Mouse (Mus musculus) adrenal gland, adult (tissue): ENCODE measurements around the gene Itga7.
A peak's percentile ranks its signal among the peaks of the same experiment; 100 is the strongest.

Source experiments
- DNase-seq, 2 experiments: peaks; one replicate each; pipeline ENCODE4 v3.0.0; 2022 to 2023; ENCODE audit warnings: low spot score in 1 of 2; ENCODE audit not compliant: inconsistent age in 2 of 2

Gene Itga7

GRCm38 (mm10) chr10:128933976-128934721 is 531 bp downstream of the Itga7 start:
- peak in 1 of 2 experiments; percentile 43 for DNase-seq

GRCm38 (mm10) chr10:128934997-128935787 is 1.6 kb downstream of the Itga7 start:
- no peak for DNase-seq

- DNase-seq, result no peak
Measured at GRCm38 (mm10) chr10:128935826-128936440, 2.3 kb downstream of the Itga7 start.

- DNase-seq, result no peak
Measured at GRCm38 (mm10) chr10:128937756-128938390, 4.3 kb downstream of the Itga7 start.

GRCm38 (mm10) chr10:128938457-128938856 is 4.8 kb downstream of the Itga7 start:
- DNase-seq, result peak; percentile 31 to 79

GRCm38 (mm10) chr10:128938974-128939373 is 5.4 kb downstream of the Itga7 start:
- no peak for DNase-seq

GRCm38 (mm10) chr10:128940475-128941061 is 7.0 kb downstream of the Itga7 start:
- DNase-seq, result no peak

- peak; percentile 49 to 77 for DNase-seq
Measured at GRCm38 (mm10) chr10:128945675-128946074, 12.1 kb downstream of the Itga7 start.

- DNase-seq, result no peak
Measured at GRCm38 (mm10) chr10:128947496-128947895, 13.9 kb downstream of the Itga7 start.

GRCm38 (mm10) chr10:128950208-128950887 is 16.7 kb downstream of the Itga7 start:
- peak in 1 of 2 experiments; percentile 2 for DNase-seq

GRCm38 (mm10) chr10:128958340-128958739 is 24.7 kb downstream of the Itga7 start:
- no peak for DNase-seq

GRCm38 (mm10) chr10:128960142-128960541 is 26.5 kb downstream of the Itga7 start:
- DNase-seq, result no peak

- DNase-seq, result no peak
Measured at GRCm38 (mm10) chr10:128960590-128961584, 27.3 kb downstream of the Itga7 start, which contains the start of gene Mettl7b. Gene Mettl7b (minus strand): TSS chr10:128960988.

- no peak for DNase-seq
Measured at GRCm38 (mm10) chr10:128964961-128965360, 31.3 kb downstream of the Itga7 start.

- DNase-seq, result no peak
Measured at GRCm38 (mm10) chr10:128965871-128966270, 32.3 kb downstream of the Itga7 start.

GRCm38 (mm10) chr10:128968341-128968749 is 34.7 kb downstream of the Itga7 start:
- no peak for DNase-seq

GRCm38 (mm10) chr10:128970740-128971250 is 37.2 kb downstream of the Itga7 start:
- DNase-seq, result no peak

- DNase-seq, result no peak
Measured at GRCm38 (mm10) chr10:128972841-128973240, 39.2 kb downstream of the Itga7 start.

- DNase-seq, result no peak
Measured at GRCm38 (mm10) chr10:128976395-128976794, 42.8 kb downstream of the Itga7 start.
